Mouse (Mus musculus) R1 (cell line): Measurements from ENCODE around the gene Reln.

Experiments used
- DNase-seq: peaks from one replicate; pipeline ENCODE4 v3.0.0-alpha.2; 2018; ENCODE audit warnings: low read depth, low spot score

The Reln gene

DNA sequence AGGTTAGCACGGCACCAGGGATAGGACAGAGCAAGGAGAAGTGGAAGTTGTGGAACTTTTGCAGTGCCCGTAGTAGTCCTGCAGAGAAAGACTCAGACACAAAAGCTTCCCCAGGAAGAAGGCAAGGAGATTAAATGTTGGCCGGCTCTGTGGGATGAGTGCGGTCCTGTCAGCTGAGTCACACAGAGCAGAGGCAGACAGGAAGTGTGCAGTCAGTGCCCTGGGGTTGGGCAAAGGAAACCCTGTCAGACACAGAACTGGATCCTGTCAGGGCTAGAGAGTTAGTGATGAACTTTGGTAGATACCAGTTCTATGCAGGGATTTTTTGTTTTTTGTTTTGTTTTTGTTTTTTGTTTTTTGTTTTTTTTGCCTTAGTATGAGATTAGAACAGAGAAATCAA, 120.0 kb downstream of the Reln start:
- no peak for DNase-seq

DNA sequence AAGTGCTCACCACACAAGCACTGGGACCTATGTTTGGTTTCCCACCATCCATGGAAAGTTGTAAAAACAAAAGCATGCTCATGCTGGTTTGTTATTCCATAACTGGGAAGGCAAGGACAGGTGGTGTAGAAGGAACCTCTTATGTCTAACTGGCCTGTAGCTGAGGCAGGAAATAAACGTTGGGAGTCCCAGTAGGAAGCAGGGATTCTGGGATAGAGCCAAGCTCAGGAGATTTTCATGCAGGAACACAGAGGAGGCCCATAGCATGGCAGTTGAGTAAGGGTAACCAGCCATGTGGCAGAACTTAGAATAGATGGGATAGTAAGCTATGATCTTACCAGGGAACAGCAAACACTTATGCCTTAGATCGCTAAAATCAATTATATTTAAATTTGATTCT, 120.6 kb downstream of the Reln start:
- DNase-seq, result no peak

DNA sequence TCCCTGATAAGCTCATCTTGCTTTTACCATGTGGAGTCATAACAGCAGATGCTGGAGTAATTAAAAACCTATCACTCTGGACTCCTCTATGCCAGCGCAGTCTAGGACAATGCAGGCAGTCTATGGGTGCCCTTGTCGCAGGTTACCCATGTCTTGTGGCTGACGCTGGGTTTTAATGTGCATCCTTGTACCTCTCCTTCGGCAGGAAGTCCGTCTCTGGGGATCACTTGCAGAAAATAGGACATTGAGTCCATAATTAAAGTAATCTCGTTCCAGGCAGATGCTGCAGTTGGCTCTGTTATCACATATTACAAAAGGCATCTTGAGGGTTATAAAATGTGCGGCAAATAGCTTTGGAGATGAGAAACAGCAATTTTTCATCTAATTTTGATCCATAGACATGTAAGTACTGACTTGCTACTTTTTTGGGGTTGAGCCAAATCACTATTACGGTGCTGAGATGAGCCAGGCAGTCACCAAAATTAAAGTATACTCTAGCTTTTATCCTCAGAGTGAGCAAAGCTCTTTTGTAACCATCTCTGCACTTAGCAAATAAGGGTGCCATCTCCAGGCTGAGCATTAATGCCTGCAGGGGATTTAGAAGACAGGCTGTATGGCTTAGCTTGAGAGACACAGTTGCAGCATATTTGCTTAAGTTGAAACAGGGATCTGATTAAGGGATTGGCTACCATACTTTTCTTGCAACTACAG, 136.0 kb downstream of the Reln start:
- DNase-seq, result no peak

DNA sequence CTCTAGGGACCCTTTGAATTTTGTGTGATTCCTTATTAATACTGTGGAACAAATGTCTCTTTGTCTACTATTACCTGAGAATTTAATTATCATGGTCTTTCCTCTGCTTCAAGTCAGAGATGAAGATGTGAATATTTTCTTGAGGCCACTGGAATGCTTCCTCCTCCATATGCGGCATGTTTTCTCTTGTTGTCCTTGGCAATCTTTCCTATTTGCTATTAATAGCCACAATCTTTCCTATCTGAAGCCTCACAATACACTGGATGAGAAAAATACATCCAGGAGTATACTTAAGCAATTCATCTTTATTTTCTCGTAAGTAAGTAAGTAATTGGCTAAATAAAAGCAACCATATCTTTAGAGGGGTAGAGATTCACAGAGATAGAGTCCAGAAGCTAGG, 146.6 kb downstream of the Reln start:
- no peak for DNase-seq

DNA sequence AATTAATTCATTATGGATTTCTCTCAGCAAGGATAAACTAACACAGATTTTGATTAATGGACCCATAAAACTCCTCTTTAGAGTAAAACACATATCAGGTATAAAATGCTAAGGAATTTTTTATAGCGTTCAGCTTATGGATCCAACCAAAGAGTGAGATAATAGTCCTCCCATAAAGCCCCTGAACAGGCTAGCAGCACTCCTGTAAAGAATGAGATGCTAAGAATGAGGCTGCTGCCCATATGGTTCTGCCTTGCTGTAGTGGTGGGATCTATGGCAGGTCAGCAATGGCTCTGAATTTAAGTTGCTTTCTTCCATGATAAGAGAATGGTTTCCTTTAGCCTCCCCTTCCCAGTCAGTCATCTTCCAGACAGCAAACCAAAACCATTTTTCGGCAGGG, 147.6 kb downstream of the Reln start:
- DNase-seq, result no peak

DNA sequence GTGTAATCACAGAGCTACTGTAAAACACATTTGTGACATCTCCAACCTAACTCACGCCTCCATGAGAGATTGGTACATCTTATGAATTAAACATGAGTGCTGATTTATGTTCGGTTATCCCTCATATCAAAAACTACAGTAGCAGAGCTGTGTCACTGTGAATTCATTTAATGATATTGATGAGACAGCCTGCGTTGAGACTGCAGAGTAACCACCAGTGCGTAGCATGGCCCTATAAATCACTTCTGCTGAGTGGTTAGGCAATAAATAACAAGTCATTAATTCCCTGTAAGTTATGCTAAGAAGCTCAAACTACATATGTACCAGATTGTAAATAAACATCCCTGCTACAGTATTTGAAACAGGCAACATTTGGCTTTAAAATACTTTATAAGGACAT, 148.0 kb downstream of the Reln start:
- no peak for DNase-seq

DNA sequence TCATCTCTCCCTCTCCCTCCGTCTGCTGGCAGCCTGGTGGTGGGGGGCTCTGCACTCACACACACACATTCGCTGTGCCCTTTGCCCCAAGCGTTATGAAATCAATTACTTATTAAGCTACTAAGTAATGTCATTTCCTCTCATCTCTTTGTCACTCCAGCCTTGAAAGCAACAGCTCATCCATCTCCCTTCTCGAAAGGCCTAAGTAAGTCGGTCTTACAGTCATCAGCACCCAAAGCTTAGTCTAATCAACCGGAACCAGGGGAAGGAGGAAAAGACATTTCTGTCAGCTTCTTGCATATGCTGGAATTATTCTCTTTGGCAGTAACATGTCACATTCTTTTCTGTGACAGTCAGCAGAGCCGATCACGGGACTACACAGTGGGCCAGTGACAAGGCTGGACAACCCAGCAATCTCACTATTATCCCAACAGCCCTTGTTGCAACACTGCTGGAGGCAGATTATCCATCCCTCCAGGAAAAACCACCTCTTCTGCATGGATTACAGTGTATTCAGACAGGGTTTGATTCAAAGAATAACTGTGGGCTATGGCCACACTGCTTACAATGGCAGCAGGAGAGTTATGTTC, 149.1 kb downstream of the Reln start:
- no peak for DNase-seq

DNA sequence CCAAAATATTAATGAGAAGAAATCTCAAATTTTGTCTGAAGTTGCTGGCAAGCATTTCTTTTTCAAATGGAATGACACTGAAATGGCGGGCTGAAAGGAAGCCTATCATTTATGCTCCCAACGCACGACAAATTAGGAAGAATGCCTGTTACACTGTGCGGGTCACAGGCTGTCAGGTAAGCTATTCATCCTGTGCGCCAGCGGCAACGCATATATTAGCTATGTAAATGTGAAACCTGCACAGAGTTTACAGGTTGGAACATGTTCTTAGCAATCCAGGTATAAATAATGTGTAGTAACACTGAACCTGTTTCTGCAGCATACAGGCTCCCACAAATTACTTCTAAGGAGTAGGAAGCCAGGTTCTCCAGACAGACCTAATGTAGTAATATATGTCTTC, 152.7 kb downstream of the Reln start:
- no peak for DNase-seq

DNA sequence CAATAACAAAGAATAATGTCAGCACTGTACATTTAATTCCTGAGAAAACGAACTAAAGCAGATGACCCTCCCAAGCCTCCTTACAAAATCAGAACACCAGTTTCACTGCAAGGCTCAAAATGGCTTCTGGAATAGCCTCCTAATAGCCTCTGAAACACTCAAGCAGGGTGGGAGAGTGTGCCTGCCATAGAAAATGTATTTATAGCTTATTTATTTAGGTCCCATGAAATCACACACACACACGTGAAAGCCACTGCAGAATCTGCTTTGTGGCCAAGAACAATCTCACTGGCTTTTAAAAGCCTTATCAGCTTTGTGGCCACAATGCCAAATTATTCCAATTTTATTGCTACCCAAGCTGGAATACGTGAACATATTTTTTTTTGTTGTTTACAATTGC, 154.2 kb downstream of the Reln start:
- DNase-seq, result no peak

DNA sequence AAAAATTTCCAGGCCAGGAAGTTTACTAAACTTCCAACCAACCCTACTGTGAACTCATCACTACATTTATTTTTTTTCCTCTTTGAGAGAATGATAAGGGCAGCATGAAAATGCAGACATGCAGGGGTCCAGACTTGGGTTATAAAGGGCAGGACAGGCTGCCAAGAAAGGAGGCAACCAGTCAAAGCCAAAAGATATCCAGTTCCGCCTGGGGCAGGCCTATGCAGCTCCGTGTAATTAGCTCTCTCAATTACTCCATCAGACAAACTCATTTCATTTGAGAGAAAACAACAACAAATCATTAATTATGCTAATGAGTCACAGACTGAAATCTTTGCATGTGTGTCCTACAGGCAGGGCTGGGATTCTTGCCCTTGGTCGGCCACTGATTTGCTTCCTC, 156.9 kb downstream of the Reln start:
- DNase-seq, result no peak

DNA sequence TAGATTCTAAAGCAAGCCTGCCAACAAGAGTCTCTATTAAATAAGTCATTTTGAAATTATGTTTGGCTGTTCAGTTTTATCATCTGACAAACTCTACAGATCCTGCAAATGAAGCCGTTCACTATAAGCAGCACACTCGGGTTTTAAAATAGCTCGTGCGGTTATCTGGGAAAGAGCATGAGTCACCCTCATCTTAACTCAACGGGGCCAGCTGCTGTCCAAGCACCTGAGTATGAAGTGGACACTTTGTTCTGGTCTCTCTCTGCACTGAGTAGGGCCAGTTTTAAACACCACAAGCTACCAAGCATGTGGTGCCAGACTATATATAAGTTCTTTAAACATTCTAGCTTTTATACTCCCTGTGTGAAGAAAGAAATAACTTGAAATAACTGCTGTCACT, 168.0 kb downstream of the Reln start:
- DNase-seq, result no peak

DNA sequence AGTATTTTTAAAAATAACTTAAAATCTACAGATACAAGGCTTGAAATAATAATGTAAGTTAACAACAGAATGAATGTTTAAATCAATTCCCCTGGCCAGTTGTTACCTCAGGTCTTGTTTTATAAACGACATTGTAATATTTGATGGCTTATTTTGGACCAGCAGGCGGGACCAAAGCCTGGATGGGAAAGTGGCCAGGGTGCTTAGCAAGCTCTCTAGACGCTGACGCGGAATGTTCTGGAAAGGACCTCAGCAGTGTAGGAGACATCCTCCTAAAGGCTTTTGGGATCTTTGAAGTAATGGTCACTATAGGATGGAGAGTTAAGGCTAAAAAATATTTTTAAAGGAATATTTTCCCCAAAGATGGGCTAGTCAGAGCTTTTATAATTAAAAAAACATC, 173.2 kb downstream of the Reln start:
- DNase-seq, result no peak

DNA sequence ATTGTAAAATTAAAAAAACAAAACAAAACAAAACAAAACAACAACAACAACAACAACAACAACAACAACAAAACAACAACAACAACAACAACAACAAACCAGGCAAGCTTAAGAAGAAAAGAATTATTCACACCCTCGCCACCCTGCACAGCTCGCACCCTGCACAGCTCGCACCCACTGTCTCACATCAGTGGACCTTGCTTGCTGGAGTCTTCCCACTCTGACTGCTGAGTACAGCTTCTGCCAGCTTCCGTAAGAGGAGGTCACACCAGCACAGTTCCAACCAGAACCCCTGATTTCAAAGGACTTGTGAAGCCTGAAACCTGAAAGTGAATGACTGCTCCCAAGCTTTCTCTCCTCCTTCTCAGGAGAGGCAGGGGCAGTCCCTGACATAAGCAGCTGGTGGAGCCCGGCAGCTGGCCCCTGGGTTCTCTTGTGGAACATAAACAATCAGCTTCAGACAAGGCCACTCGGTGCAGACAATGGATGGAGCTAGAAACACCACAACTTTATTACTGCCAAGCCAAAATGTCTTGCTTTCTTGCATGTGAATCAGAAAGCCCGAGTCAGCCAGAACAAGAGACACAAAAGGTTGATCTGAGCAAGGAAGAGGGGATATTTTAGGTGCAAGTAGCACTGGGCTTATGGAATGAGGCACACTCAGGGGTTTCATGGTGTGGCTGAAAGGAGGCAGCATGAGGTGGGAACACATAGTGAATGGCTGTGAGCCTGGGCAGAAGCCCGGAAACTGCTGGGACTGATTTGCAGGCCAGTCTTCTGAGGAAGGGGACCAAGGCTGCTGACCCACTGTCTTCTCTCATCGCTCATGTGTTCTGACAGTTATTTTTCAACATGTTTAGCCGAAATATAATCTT, 180.2 kb downstream of the Reln start:
- no peak for DNase-seq

DNA sequence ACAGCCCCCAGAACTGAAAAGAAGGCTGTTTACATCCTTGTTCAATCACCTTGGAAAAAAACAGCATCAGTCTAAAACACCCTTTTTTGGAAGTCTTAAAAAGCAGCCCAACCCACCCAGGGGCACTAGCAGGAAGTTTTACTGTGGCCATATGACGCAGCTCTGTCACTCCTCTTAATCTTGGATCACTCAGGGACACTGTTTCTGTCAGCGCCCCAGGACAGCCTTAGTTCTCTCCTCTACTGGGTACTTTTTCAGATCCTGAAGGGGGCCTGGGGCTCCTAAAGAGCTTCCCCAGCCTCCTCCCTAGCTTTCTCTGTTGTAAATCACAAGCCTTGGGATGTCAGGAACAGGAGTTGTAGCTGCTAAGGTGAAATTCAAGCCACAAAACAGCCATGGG, 183.6 kb downstream of the Reln start:
- DNase-seq, result no peak

DNA sequence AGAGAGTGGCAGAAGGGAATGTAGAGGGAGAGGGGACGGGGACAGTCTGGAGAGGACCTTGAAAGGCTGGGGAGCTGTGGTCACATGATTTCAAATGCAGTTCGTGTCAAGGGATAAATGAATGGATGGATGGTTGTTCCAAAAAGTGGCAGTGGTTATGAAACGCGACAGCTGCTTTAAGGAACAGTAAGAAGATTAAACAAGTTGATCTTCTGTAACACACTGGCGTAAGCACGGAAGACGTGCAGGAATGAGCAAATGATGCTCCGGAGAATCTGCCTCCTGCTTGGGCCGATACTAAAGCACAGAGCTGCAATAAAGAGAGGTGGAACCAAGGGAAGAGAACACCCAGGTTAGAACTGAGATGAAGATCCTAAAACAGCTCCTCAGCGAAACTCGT, 185.7 kb downstream of the Reln start:
- no peak for DNase-seq

DNA sequence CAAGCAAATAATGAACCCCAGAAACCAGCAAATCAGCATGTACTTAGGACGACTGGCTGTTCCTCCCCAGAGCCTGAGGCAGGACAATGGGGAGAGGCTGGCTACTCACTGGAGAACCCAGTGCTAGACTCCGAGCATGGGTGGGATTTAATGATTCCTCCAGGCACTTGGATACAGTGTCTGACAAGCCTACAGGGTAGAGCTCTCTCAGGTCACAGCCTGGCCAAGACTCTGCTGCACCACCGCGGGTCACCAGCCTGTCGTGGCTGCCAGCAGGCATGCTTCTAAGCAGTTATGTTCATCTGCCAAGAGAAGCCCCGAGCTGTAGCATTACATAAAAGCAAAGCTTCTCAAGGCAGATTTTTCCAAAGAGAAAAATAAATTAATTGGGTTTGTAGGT, 190.9 kb downstream of the Reln start:
- DNase-seq, result no peak

DNA sequence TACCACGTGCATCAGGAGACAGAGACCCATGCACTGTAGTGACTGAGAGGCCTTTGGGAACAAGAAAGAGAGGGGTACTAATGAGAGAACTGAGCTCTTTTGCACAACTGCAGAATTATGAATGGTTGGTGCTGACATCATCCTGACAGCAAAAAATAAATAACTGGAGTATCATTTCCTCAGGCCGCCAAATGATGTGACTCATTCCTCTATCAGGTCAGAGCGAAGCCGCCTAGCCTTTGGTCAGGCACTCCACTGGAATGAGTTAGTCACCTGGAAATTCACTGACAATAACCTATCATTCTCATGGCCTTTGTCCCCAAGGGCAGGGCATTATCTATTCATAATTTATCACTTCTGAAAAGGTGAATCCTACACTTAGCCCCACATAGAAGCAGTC, 202.7 kb downstream of the Reln start:
- no peak for DNase-seq

DNA sequence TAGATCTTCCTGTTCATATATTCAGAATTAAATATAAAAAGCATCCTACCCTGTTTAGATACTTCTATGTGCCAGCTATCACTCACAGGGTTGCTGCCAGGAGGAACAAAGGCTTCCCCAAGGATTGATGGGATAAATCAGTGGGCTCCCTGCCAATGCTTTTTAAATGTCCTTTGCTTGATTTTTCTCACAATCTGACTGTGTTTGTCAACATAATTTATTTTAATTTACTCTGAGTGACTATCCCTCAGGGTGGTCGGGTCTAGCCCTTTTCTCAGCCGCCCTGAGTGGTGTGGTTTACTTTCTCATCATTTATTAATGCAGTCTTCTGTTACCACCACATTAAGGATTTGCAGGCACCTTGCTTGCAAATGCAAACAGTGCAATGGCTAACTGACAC, 205.5 kb downstream of the Reln start:
- no peak for DNase-seq

DNA sequence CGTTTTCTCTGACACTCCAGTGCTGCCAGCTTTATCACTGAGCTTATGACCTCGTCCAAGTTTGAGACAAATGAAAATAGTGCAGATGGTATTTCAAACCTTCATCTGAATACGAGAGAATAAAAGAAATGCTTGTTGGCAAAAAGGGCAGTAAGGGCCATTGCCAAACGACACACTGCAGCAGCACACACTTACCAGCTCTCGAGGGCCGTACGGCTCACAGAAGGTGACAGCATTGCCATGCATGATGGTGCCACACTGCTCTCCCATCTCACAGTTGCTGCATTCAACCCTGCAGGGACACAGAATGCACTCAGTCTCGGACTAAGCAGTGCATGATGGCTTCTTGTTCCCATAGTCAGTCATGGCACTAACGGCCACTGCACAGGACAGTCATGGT, 210.1 kb downstream of the Reln start:
- no peak for DNase-seq

DNA sequence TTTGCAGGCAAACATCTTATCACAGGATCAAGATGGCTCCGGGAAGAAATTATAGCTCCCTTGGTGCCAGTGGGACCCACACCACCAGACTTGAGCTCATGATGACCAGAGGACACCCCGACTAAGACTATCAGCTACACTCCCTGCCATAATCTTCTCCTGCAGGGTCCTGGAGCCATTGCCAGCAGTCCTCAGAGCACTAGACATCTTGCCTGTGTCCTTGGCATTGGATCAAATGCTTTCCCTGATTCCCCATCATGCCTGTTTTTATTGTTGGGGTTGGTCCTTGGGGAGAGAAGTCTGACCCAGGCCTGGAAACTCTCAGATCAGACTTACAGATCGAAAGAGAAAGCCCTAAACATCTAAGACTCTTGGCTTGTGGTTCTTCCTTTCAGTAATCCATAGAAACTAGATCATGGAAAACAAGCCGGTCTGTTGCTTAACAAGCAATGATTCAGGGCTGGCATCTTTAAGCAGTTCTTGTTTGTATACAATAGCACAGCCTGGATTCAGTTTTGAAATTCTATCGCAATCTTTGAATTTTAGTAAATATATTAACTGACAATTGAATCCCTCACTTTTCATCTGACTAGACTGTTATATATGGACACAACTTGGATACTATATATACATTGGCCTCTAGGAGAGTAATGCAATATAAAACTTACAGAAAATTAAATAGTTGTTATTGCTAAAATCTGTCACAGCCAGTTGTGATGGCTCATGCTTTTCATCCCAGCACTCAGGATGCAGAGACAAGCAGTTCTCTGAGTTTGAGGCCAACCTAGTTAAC, 212.6 kb downstream of the Reln start:
- no peak for DNase-seq

DNA sequence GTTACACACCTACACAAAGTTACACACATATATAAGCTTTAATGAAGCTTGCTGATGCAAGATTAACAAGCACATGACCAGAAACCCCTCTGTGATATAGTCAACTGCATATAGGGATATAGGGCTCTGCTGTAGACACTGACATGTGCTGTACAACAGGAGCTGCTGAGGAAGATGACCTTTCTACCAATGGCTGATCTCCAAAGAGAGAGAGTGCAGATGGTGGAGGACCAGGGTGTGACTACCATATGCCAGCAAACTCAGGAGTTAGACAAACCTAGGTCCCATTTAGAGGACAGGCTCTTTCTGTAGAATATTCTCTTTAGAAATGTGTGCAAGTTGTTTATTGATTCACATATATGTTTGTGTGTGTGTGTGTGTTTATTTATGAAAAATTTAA, 216.9 kb downstream of the Reln start:
- no peak for DNase-seq

DNA sequence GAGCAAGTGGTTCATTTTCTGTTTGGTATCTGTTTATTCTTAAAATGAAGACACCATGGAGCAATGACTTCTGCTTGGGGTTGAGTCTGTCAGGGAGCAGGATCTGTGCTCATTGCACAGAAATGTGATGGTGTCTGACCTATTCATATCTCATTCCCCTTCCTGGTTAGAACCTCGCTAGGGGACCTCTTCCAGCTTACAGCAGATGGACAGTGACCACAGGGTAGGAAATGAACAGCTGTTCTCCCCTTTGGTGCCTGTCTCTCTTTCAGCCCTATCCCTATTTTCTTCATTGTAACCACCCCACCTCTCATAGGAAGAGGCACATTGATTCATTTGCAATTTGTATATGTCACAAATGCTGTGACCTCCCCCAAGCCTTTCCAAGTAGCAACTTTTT, 225.2 kb downstream of the Reln start:
- DNase-seq, result no peak
